Mouse (Mus musculus) fat pad, adult 2 months (tissue): ENCODE results near the gene Edf1.

Source experiments
- DNase-seq: peaks from one replicate; pipeline ENCODE4 v3.0.0-alpha.2; 2011; ENCODE audit warnings: low read depth, low spot score; ENCODE audit errors: extremely low read depth

The Edf1 gene

DNA sequence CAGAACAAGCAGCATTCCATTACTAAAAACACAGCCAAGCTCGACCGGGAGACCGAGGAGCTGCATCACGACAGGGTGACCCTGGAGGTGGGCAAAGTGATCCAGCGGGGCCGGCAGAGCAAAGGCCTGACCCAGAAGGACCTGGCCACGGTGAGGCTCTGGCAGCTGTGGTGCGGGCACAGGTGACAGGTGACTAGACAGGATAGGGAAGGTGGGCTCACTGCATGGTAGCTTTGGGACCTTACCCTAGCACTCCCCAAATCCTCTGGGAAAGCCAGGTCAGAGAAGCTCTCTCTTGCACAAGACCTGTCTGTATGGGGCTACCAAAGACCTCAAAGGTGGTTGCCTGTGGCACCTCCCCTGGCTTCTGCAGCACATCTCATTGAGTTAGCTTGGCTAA lies 2.9 kb downstream of the Edf1 start:
- no peak for DNase-seq

GRCm38 (mm10) chr2:25561946-25562345 lies 4.3 kb downstream of the Edf1 start:
- no peak for DNase-seq

DNA sequence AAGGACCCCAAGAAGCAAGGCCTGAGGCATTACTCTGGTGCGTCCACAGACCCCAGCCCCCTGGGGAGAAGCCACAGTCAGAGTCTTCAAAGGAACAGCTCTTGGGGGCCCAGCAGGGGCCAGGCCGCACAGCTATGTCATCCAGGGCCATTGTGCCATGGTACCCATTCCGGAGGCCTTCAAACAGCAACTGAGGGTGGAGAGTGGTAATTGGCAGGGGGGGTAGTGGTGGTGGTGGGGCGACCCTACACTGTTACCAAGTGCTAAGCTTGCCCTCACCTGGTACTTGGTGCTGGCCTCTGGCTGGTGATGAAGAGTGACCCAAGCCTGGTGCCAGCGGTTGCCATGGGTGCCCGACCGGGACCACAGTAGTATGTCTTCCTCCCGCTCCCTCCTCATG lies 8.1 kb downstream of the Edf1 start:
- no peak for DNase-seq

- no peak for DNase-seq
Measured at GRCm38 (mm10) chr2:25566558-25566957, 8.9 kb downstream of the Edf1 start.

- DNase-seq = no peak
Measured at GRCm38 (mm10) chr2:25568473-25569019, 10.9 kb downstream of the Edf1 start.

- DNase-seq = no peak
Measured at GRCm38 (mm10) chr2:25569323-25569722, 11.7 kb downstream of the Edf1 start.

- no peak for DNase-seq
Measured at GRCm38 (mm10) chr2:25571221-25571620, 13.6 kb downstream of the Edf1 start.

GRCm38 (mm10) chr2:25573068-25573467 lies 15.4 kb downstream of the Edf1 start:
- no peak for DNase-seq

GRCm38 (mm10) chr2:25574136-25574535 lies 16.5 kb downstream of the Edf1 start:
- DNase-seq = no peak

GRCm38 (mm10) chr2:25574579-25575431 lies 17.2 kb downstream of the Edf1 start, which contains the start of the genes Mamdc4 and Phpt1:
Gene Mamdc4 (minus strand): TSS chr2:25574845.
Gene Phpt1 (minus strand): TSS chr2:25575224.
- peak; percentile 91 for DNase-seq

GRCm38 (mm10) chr2:25575432-25576027 lies 17.9 kb downstream of the Edf1 start:
- no peak for DNase-seq

GRCm38 (mm10) chr2:25576028-25576850 lies 18.6 kb downstream of the Edf1 start:
- no peak for DNase-seq

DNA sequence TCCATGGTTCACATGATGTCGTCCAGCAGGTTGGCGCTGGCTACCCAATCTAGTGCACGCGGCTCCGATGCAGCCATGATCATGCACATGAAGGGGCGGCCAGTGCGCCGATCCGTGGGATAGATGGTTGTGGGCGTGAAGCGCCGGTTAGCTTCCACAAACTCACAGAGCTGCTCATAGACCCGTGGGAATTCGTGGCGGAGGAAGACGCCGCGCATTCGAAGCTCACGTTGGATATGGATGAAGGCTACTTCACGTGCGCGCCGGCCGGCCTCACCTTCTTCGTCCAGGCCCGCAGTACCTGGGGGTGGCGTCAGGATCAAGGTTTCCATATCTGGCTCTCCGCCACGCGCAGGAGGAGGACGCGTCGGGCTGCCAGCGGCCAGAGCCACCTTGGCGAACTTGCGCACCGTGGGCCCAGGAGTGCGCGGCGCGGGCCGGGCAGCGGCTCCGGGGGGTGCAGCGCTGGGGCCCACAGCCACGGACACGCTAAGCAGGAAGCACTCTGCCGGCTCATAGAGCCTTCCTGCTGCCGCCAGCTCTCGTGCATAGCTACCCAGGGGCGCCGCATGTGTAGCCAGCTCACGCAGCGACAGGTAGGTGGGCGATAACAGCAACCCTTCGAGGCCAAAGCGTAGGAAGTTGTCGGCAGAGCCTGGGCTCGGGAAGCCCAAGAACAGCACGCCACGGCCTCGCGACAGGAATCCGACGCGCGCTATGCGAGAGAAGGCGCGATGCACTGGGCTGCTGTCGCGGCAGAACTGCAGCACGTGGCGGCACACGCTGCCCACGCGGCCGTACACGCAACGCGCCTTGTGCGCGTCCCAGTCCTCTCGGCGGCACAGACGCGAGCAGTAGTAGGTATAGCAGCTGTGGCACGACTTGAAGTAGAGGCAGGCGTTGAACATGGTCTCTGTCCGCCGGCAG lies 19.6 kb downstream of the Edf1 start:
- no peak for DNase-seq

DNA sequence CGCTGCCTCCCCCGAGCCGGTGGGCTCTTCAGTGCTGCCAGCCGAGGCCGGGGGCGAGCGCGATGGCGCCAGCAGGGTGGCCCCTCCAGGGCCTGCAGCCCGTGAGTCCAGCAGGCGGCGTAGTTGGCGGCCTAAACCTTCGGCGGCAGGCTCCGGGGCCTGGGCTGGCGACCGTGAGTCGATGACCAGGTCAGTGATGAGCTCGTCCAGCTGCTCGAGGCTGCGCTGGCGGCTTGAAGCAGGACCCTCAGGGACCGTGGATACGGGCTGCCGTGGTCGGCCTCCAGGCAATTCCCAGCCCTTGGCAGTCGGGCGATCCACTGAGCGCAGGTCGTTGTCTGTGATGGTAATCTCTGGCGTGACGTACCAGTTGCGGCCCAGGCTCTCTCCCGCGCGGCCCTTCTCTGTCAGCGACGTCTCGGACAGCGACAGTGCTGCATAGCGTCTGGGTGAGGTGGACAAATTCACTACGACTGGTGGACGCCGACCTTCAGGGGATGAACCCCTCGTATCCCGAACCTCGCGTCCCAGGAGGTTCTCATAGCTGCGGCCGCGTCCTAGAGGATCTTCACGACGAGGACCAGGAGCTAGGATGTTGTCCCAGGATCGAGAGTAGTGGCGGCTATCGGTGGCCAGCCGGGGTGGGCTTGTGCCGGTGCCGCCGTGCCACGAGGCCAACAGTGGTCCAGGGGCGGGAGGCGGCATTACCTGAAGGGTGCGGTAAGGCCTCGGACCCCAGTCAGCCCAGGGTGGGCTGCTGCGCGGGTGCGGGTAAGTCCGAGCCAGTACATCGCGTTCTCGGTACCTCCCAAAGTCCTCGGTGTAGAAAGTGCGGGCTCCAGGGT lies 20.5 kb downstream of the Edf1 start:
- no peak for DNase-seq

DNA sequence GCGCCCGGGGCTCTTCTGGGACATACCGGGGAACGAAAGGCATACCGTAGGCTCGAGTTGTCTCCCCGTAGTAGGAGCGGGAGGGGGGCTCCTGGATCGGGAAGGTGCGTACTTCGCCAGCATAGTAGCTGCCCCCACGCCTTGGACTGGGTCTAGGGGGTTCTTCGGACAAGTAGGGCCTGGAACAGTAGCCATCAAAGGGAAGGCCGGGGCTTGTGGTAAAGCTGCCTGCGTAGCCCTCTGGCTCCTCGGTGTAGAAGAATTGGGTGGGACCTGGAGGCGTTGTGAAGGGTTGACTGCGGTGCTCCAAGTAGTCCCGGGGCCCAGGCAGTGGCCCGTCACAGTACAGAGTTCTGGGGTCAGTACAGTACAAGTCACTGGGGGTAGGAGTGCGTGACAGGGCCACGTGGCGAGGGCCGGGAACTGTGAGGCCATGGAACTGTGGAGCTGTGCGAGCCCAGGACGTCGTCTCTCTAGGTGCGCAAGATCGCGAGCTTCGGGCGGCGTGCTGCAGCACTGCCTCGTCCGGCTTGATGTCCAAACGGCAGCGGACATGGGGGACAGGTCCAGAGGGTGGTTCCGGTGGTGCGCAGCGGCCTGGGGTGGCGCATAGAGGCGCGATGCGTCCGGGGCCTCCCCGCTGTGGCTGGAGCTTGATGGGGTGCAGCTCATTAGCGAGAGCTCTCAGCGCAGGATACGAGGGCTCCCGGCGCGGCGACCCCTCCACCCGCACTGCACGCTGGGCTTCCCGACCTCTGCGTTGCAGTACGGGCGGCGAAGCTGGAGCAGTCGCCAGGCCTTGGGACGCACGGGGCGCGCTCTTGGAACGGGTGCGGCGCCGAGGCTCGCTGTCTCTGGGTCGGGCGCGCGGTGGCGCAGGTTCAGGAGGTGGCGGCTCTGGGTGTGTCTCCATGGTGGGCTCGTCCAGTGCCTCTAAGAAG lies 21.4 kb downstream of the Edf1 start:
- DNase-seq = no peak

DNA sequence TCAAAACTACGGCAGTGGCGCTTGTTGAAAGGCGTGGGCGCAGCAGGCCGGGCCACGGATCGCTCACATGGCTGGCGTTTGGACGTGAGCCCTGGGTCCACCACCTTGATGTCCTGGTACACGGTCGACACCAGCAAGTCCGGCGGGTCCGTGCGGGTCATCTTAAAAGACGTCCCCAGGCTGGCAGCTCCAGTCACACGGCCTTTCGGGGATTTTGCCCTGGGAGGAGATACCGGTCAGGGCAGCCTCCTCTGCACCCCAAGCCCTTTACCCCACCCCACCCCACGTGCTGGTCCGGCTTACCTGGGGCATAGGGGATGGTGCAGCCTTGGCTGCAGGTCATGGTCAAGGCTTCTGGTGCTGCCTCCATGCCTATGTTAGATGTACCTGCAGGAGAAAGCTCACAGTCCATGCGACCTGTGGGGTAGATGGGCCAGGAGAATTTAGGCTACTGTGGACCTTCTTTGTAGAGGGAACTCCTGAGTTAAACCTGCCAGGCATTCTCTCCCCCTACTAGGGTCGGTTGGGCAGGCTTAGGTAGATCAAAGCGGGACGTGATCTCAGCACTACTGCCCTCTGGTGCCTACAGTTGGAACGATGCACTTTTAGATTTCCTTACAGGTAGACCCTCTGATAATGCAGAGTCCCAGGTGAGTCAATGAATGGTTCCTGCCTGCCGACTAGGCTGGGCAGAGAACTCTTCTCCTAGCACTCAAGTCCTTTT lies 22.3 kb downstream of the Edf1 start:
- DNase-seq = no peak

DNA sequence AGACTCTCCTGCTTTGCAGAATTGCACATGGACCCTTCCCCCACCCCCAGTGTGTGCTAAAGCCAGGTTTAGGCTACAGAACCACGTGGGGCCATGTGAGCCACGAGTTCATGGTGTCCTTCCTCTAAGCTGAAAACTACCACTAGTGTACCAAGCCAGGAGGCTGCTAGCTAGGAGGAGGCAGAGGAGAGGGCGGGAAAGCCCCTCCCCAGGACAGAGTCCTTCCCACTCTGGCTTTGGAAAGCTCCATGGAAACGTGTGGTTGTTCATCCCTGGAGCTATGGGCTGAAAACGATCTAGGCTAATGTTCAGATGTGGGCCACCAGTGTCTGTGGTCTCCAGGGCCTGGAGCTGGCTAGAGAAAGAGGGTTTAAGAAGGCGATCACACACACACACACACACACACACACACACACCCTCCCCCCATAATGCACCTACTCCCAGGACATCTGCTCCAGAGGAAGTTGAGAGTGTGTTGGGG lies 23.0 kb downstream of the Edf1 start:
- DNase-seq = no peak
